Mouse (Mus musculus): ENCODE measurements around the gene Il18. TPM values are rescaled to one million over a fixed set of nuclear protein-coding genes. Genes with fewer than 3 reads are reported as not detected.

Gene Il18
- total RNA-seq, 2 experiments from 2014 or later, result 27.1 to 29.8 TPM

GRCm38 (mm10) chr9:50547859-50548478, 6.7 kb upstream of the Il18 start:
- intact Hi-C loops (cut with DNase I), result no loop called here
- DNase-seq (ENCODE audit: low spot score in 2 of 2), result no peak

DNA sequence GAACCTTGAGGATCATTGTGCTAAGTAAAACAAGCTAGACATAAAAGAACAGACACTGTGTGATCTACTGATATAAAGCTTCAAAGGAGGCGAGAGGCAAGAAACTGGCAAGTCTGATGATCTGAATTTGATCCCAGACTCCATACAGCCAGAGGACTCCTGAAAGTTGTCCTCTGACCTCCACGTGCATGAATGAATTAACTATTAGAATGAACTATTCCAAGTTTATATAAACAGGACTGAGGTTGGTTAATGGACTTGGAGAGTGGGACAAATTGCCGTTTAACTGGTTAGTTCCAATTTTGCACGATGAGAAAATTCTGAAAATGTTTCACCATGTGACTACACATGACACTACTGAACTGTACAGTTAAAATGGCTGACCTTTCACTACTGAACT, 5.7 kb upstream of the Il18 start:
- intact Hi-C loops (cut with DNase I), result no loop called here
- no peak for DNase-seq (ENCODE audit: low spot score in 2 of 2)

DNA sequence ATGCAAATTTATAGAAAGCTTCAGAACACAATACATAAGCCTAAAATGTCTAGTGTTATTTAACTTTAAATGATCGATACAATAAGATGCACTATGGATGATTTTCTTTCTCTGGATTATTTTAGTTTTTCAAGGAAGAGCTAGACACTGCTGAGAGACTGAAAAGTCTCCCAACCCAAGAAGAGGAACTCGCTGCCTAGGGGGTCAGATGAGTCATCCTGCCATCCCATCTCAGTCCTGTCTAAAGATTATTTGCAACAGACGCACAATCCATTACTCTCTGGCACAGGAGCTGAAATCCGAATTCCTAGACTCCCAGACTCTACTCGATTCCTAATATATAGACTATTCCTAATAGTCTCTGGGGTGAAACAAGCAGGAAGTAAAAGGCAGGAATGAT, 2.4 kb upstream of the Il18 start:
- intact Hi-C loops (cut with DNase I), result no loop called here

DNA sequence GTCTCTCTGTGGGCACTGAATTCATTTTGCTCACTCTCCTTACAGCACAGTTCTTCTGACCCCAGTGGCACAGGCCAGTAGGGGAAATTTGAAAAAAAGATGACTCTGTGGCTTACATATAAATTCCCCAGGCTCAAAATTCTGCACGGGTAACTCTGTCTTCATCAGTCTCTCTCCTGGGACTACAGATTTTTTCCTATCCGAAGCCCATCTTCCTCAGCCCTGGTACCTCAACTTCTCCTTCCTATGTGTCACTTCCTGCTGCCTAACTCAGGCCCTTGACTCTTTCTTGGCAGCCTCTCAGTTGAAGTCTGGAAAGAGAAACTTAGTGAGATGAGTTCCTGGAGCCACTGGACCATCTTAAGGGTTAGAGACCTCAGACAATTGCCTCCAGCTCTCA, 1.1 kb upstream of the Il18 start:
- DNase-seq (ENCODE audit: low spot score in 2 of 2), result no peak
- intact Hi-C loops (cut with DNase I), result no loop called here

More for the DNA sequence above, 2.4 kb upstream of the Il18 start:
- DNase-seq (ENCODE audit: low spot score in 2 of 2), result no peak

DNA sequence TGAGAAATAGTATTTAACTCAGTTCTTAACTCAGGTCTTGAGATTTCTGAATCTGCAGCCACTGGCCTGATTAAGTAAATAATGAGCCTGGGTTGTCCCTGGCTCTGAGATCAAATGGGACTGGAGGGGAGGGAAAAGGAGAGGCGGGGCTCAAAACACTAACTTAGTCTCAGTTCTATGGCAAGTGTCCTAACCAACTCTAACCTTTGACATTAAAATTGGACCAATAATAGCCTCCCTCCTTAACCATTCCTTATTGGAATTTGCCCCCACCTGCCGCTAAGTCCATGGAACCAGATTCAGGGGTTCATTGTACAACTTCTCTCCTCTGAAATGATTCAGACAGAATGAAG, 443 bp downstream of the Il18 start, which contains the start of gene Bco2:
Bco2 (minus strand) TSS at position 88 of the 353 bp plus-strand sequence.
- intact Hi-C loops (cut with DNase I), result no loop called here
- DNase-seq (ENCODE audit: low spot score in 2 of 2), result no peak

DNA sequence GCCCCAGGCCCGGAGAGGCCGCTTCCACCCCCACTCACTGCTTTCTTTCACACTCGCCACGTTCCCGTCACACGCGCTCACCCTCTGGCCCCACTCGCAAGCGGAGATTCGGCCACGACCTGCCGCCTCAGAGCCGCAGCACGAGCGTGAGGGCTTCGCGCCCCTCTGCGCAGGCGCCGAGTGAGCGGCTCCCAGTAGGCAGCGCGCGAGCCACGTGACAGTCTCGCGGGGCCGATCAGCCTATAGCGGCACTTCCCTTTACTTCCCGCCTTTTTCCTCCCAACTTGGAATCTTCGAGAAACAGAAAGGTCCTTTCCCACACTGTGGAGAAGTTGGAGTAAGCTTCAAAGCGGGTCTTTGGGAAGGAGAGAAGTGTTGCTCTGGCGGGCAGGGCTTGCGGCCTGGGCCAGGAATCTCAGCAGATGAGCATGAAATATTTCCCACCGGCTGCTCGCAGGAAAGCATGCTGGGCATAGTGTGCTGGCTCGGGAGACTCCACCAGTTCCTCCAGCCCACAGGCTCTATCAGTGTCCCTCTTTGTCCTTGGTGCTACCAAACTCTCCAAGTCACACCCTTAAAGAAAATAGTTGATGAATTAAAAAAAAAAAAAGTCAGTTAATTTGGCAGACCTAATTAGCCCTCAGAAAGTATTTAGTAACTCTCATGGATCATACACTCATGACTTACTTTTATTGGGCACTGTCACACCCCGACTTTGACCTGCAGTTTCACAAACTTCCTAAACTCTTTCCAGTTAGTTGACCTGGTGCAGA, 6.7 kb downstream of the Il18 start, which contains the start of gene Tex12:
Tex12 (minus strand) TSS at position 181 of the 773 bp plus-strand sequence.
- DNase-seq (ENCODE audit: low spot score in 2 of 2), result no peak
- intact Hi-C loops (cut with DNase I), result no loop called here

GRCm38 (mm10) chr9:50561918-50562360, 7.3 kb downstream of the Il18 start:
- intact Hi-C loops (cut with DNase I), result no loop called here
- DNase-seq (ENCODE audit: low spot score in 2 of 2), result no peak

DNA sequence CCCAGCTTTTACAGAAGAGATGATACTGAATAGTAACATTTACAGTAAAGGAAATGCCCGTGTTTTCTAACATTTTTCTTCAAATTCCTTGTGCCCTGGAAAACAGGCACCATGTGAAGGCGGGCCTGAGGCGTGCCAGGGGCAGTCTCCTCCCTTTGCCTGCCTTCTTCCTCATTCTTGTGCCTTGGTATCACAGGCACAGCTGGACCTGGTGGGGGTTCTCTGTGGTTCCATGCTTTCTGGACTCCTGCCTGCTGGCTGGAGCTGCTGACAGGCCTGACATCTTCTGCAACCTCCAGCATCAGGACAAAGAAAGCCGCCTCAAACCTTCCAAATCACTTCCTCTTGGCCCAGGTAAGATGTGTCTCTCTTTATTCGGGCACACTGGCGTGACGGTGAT, 10.5 kb downstream of the Il18 start:
- intact Hi-C loops (cut with DNase I), result no loop called here
- no peak for DNase-seq (ENCODE audit: low spot score in 2 of 2)

DNA sequence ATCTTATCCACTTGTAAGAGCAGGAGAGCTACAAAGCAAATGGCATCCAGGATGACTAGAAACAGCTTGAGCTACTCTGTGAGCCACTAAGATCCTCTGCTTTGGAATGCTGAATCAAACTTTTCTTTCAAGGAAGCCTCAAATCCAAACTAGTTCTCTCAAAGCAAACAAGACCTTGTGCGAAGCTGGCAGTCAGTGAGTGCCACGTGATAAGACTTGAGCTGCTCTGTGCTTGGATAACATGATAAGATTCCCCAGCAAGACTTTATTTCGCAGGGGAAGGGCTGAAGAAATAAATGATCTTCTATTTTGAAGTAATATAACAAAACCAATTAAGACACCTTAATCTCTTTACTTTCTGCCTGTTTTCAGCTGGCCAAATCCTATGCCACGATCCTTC, 11.3 kb downstream of the Il18 start:
- DNase-seq (ENCODE audit: low spot score in 2 of 2), result no peak
- intact Hi-C loops (cut with DNase I), result no loop called here

- no peak for DNase-seq (ENCODE audit: low spot score in 2 of 2)
- intact Hi-C loops (cut with DNase I), result no loop called here
These were observed 12.7 kb downstream of the Il18 start for GRCm38 (mm10) chr9:50567372-50567771.

GRCm38 (mm10) chr9:50567881-50568280, 13.3 kb downstream of the Il18 start:
- no peak for DNase-seq (ENCODE audit: low spot score in 2 of 2)
- intact Hi-C loops (cut with DNase I), result no loop called here

DNA sequence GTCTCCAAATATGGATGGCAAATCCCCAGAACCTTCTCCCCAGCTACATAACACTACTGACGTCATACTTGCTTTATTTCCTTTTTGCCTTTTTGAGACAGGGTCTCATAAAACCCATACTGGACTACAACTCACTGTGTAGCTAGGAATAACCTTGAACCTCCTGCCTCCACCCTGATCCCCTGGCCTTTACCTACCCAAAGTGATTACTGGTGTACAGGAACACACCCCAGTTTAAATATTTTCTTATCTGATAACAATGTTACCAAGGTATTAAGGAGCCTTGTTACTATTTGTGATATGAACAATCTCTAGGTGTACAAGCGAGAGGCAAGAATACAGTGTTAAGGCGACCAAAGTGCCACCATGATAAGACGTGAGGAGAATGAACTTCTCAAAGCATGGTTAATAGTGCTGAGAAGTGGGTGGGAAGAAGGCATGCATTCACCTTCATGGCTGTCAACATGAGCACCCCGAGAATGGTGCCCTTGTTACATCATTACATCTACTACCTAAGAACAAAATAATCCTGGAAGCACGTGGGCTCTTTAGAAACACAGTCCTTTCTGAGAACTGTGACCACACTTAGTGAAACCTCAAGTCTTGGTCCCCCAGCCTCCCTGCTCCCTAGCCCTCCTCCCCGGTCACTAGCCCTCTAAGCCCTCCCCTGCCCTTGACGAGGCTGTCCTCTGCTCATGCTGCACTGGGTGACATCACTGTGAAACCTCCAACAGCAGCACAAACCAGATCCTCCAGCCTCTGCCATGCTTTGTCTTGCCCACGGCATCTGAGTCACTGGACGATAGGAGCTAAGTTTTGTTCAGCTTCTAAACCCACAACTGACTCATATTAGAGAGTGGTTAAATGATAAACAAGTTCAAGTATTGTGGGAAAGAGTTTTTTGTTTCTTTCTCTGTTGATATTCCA, 15.2 kb downstream of the Il18 start:
- DNase-seq (ENCODE audit: low spot score in 2 of 2), result no peak
- intact Hi-C loops (cut with DNase I), result no loop called here

DNA sequence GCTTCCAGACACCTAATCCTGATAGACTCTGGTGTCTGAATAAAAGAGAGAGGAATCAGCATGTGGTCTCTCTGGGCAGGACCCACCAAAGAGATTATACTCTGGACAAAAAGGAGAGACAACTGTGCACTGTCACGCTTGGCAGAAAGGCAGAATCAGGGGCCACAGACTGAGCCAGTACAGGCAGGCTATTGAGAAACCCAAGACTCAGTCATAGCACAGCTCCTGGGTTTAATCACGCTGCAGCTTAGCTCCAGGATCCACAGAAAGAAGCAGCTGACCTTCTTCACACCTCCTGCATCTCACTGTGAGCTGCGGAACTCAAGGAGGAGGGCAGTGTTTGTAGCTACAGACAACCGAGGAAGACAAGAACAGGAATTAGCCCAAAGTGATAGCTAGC, 25.7 kb downstream of the Il18 start:
- intact Hi-C loops (cut with DNase I), result no loop called here
- no peak for DNase-seq (ENCODE audit: low spot score in 2 of 2)

- DNase-seq (ENCODE audit: low spot score in 2 of 2), result no peak
- intact Hi-C loops (cut with DNase I), result no loop called here
These were observed 30.7 kb downstream of the Il18 start for GRCm38 (mm10) chr9:50585145-50585818.

DNA sequence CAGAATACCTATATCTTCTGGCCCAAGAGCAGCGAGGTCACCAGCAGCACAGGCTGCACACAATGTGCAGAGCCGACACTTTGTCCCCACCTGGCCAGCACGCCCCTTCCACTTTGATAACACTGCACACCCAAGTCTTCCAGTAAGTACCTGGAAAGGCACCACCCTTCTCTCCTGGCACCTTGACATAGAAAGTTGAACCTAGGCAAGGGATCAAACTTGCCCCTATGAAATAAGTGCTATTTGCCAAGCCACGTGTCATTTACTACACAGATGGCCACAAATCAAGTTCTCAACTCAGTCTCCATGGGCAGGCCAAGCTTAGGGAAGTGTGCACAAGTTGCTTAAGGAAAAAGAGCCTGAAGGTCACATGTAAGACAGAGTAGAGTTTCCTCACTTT, 32.3 kb downstream of the Il18 start:
- DNase-seq (ENCODE audit: low spot score in 2 of 2), result no peak
- intact Hi-C loops (cut with DNase I), result no loop called here

DNA sequence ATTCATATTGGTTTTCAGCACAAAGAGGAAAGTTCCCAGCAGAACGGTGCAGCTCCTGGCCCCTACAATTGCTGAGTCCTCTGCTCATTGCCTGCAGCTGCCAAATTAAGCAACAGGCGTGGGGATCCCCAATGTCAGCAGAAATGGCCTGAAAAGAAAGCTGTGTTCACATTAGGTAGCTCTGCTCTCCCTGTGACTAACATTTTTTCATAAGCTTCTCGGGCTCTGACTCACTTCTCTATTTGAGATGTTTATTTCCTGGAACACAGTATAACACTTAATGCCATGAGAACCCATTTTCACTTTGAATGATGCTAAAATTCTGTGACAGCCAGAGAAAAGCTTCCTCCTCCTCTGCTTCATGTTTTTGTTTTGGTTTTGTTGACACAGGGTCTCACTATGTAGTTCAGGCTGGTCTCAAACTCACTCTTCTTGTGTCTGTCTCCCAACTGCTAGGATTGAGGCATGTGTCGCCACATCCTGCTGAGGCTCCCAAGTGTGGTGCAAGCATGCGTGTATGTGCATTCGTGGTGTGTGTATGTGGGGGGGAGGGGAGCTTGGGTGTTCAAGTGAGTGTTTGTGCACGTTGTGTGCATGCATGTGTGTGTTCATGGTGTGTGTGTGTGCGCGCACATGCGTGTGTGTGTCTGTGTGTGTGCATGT, 36.4 kb downstream of the Il18 start:
- intact Hi-C loops (cut with DNase I), result loop anchor here (5.0 kb wide), 1 partner anchor 149 kb away; no protein-coding TSS in a partner anchor
- DNase-seq (ENCODE audit: low spot score in 2 of 2), result no peak

DNA sequence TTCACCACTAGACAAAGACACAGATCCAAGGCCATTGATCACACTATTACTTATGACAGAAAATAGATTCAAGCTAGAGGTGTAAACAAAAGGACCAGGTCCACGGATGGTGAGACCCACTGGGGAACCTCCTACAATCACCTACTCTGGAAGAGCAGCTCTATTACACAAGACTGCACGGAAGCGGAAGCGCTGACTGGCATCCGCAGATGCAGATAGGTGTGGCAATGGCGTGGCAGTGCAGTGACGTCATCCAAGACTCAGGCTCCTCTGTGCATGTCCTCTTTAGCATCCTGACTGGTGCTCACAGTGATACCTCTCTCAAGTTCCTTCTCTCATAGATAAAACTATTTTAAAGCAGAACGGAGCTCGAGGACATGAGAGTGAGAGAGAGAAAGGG, 38.3 kb downstream of the Il18 start:
- intact Hi-C loops (cut with DNase I), result loop anchor here (5.0 kb wide), 1 partner anchor 151 kb away; no protein-coding TSS in a partner anchor
- DNase-seq (ENCODE audit: low spot score in 2 of 2), result no peak

DNA sequence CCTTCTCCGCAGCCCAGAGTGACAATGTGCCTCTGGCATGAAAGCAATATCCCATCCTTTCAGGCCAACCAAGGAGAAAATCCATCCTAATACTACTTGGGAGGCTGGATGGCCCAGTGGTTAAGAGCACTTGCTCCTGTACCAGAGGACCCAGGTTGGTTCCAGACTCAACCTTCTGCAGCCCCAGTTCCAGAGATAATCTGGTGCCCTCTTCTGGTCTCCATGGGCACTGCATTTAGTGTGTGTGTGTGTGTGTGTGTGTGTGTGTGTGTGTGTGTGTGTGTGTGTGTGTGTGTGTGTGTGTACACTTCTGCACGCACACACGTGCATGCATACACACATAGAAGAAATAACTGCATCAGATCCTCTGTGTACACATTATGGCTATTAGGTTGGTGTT, 38.9 kb downstream of the Il18 start:
- intact Hi-C loops (cut with DNase I), result loop anchor here (5.0 kb wide), 1 partner anchor 151 kb away; no protein-coding TSS in a partner anchor
- DNase-seq (ENCODE audit: low spot score in 2 of 2), result no peak

All from left cerebral cortex, postnatal 25 days (tissue).